Mouse (Mus musculus): ENCODE measurements at regions not wholly inside any gene's neighbourhood (a gene's known extent, or its start where the extent isn't known, plus 50 kb on each side); places are given as distances from the start of the nearest gene placed in this dataset.
A peak's percentile ranks its signal among the peaks of the same experiment; 100 is the strongest.

GRCm38 (mm10) chr14:25122971-25123535, 335.9 kb upstream of the Zmiz1 start:
- no peak for TF ChIP-seq CTCF (IDR thresholded peaks at IDR 0.05)
- H3K36me3 ChIP-seq (ENCODE audit: insufficient read depth, low read length), result no peaks in the 10 kb centered on the region
- H3K4me3 ChIP-seq (ENCODE audit: low read depth, low read length), result no peak overlapping the region
- no peaks in the 10 kb centered on the region for H3K27me3 ChIP-seq (ENCODE audit: insufficient read depth, low read length)
- DNase-seq (ENCODE audit: low spot score), result no peak
- peaks cover 15% of the 10 kb centered on the region; the same call in 1 of the 2 replicates for H3K4me1 ChIP-seq (ENCODE audit: insufficient read depth, low read length)
- WGBS, result 80% methylated on average over 13 of the region's 13 CpGs
- no peak overlapping the region for H3K4me2 ChIP-seq (ENCODE audit: low read depth, low read length, poor library complexity, severe bottlenecking)
- no peaks in the 10 kb centered on the region for H3K9me3 ChIP-seq (ENCODE audit: low read length)
- H3K27ac ChIP-seq (ENCODE audit: low read depth, low read length), result no peak overlapping the region
- no peak overlapping the region for H3K9ac ChIP-seq (replicated peaks; ENCODE audit: low read length, poor library complexity, severe bottlenecking)
- ATAC-seq (ENCODE audit: low FRiP score), result no peak

DNA sequence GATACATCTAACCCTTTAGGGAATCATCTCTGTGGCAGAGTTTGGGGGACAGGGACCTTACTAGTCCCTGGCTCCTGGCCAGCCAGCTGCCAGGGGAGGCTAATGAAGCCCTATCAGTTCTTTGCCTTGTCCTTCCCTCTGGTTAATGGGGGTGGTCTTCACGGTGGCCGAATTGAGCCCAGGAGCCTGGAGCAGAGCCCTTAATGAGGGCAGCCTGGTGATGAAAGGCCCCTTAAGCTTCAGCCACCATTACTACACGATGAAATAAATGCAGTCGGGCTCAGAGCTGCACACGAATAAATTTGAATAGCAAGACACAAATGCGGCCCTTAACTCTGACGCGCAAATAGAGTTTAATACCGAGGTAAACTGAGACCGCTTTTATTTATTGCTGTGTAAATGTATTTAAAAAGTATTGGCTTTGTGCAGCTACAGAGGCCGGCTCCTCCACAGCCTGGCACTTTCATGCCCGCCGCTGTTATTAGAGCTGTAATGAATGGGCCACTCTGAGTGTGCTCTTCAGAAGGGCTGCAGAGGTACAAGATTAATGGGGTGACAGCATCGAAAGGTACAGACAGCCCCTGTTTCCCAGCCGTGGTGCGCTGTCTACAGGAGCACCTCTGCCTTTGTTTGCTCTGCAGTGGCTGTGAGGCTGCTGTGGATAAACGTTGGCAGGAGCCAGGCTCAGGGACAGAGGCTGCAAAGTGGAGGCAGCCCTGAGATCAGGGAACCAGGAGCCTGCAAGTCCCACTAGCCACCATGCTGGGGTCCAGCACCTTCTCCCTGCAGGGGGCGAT, 335.2 kb upstream of the Zmiz1 start:
- Histone ChIP-seq H3K4me3 (ENCODE audit: low read depth, low read length) (no peak overlapping the region), H3K27me3 (ENCODE audit: insufficient read depth, low read length) (no peaks in the 10 kb centered on the region), H3K4me1 (ENCODE audit: insufficient read depth, low read length) (peaks cover 18% of the 10 kb centered on the region; the same call in 1 of the 2 replicates), H3K36me3 (ENCODE audit: insufficient read depth, low read length) (no peaks in the 10 kb centered on the region), H3K4me2 (ENCODE audit: low read depth, low read length, poor library complexity, severe bottlenecking) (no peak overlapping the region), H3K27ac (ENCODE audit: low read depth, low read length) (no peak overlapping the region), H3K9ac (replicated peaks; ENCODE audit: low read length, poor library complexity, severe bottlenecking) (no peak overlapping the region), H3K9me3 (ENCODE audit: low read length) (no peaks in the 10 kb centered on the region)
- DNase-seq (ENCODE audit: low spot score) (no peak), ATAC-seq (ENCODE audit: low FRiP score) (no peak)
- 31% methylated on average over 18 of the region's 18 CpGs for WGBS
- no peak for TF ChIP-seq CTCF (IDR thresholded peaks at IDR 0.05)

- TF ChIP-seq CTCF (IDR thresholded peaks at IDR 0.05), result no peak
- no peak overlapping the region for H3K4me2 ChIP-seq (ENCODE audit: low read depth, low read length, poor library complexity, severe bottlenecking)
- peak overlapping the region; percentile 84 for H3K27ac ChIP-seq (ENCODE audit: low read depth, low read length)
- DNase-seq (ENCODE audit: low spot score) (peak; percentile 47), ATAC-seq (ENCODE audit: low FRiP score) (no peak)
- H3K9ac ChIP-seq (replicated peaks; ENCODE audit: low read length, poor library complexity, severe bottlenecking), result no peak overlapping the region
- no peak overlapping the region for H3K4me3 ChIP-seq (ENCODE audit: low read depth, low read length)
- no peaks in the 10 kb centered on the region for H3K36me3 ChIP-seq (ENCODE audit: insufficient read depth, low read length)
- H3K27me3 ChIP-seq (ENCODE audit: insufficient read depth, low read length), result no peaks in the 10 kb centered on the region
- peaks cover 18% of the 10 kb centered on the region; the same call in 1 of the 2 replicates for H3K4me1 ChIP-seq (ENCODE audit: insufficient read depth, low read length)
- WGBS, result 27% methylated on average over 7 of the region's 7 CpGs
- no peaks in the 10 kb centered on the region for H3K9me3 ChIP-seq (ENCODE audit: low read length)
Measured at GRCm38 (mm10) chr14:25126544-25126943, 332.4 kb upstream of the Zmiz1 start.

GRCm38 (mm10) chr14:25127544-25128159, 331.3 kb upstream of the Zmiz1 start:
- Histone ChIP-seq H3K27ac (ENCODE audit: low read depth, low read length) (peak overlapping the region; percentile 84), H3K4me2 (ENCODE audit: low read depth, low read length, poor library complexity, severe bottlenecking) (peak overlapping the region; percentile 23), H3K27me3 (ENCODE audit: insufficient read depth, low read length) (no peaks in the 10 kb centered on the region), H3K36me3 (ENCODE audit: insufficient read depth, low read length) (no peaks in the 10 kb centered on the region), H3K9me3 (ENCODE audit: low read length) (no peaks in the 10 kb centered on the region), H3K4me3 (ENCODE audit: low read depth, low read length) (no peak overlapping the region), H3K4me1 (ENCODE audit: insufficient read depth, low read length) (peaks cover 18% of the 10 kb centered on the region; the same call in 1 of the 2 replicates), H3K9ac (replicated peaks; ENCODE audit: low read length, poor library complexity, severe bottlenecking) (no peak overlapping the region)
- DNase-seq (ENCODE audit: low spot score) (peak; percentile 60), ATAC-seq (ENCODE audit: low FRiP score) (peak; percentile 70)
- no peak for TF ChIP-seq CTCF (IDR thresholded peaks at IDR 0.05)
- WGBS, result 6% methylated on average over 14 of the region's 14 CpGs

DNA sequence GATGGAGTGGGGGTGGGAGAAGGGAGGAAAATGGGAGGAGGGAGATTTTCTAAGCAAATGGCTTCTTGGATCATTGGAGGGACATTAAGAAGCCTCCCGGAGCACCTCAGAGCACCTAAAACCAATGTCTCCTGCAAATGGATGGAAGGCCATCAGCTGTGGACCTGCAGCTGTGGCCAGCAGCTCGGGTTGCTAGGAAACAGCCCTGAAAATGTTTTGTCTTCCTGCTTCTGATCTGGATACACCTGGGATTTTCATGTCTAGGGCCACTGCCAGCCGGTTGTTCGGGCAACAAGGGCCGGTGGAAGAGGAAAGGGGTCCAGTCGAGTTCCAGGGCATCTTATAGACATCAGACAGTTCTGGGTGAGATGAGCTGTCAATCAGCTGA, 330.8 kb upstream of the Zmiz1 start:
- ATAC-seq (ENCODE audit: low FRiP score), result peak; percentile 42; the same call in 1 of the 2 replicates
- no peak overlapping the region for H3K4me3 ChIP-seq (ENCODE audit: low read depth, low read length)
- H3K36me3 ChIP-seq (ENCODE audit: insufficient read depth, low read length), result no peaks in the 10 kb centered on the region
- no peaks in the 10 kb centered on the region for H3K9me3 ChIP-seq (ENCODE audit: low read length)
- H3K9ac ChIP-seq (replicated peaks; ENCODE audit: low read length, poor library complexity, severe bottlenecking), result no peak overlapping the region
- peak overlapping the region; percentile 84 for H3K27ac ChIP-seq (ENCODE audit: low read depth, low read length)
- H3K4me2 ChIP-seq (ENCODE audit: low read depth, low read length, poor library complexity, severe bottlenecking), result peak overlapping the region; percentile 23
- TF ChIP-seq CTCF (IDR thresholded peaks at IDR 0.05), result no peak
- H3K4me1 ChIP-seq (ENCODE audit: insufficient read depth, low read length), result peaks cover 18% of the 10 kb centered on the region; the same call in 1 of the 2 replicates
- WGBS, result 30% methylated on average over 6 of the region's 6 CpGs
- H3K27me3 ChIP-seq (ENCODE audit: insufficient read depth, low read length), result no peaks in the 10 kb centered on the region
- peak; percentile 54 for DNase-seq (ENCODE audit: low spot score)

DNA sequence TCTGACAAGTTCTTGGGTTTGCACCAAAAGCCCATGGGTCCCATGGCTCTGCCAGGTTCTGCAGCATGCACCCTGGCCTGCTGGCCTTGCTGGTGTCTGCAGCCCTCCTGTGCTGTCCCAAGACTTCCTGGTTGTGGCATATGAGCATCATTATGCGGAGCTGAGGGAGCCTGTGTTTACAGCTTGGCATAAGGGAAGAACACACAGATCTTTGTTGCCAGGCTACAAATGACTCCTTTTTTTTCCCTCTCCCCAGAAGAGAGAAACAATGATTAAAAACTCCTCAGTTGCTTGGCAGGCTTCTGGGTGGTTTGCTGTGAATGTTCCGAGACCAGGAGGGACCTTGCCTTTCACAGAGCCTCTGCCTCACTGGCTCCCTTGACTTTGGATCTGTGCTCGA, 323.6 kb upstream of the Zmiz1 start:
- WGBS, result 61% methylated on average over 3 of the region's 3 CpGs
- no peaks in the 10 kb centered on the region for H3K36me3 ChIP-seq (ENCODE audit: insufficient read depth, low read length)
- ATAC-seq (ENCODE audit: low FRiP score) (peak; percentile 44; the same call in 1 of the 2 replicates), DNase-seq (ENCODE audit: low spot score) (peak; percentile 71)
- H3K9ac ChIP-seq (replicated peaks; ENCODE audit: low read length, poor library complexity, severe bottlenecking), result no peak overlapping the region
- H3K27me3 ChIP-seq (ENCODE audit: insufficient read depth, low read length), result no peaks in the 10 kb centered on the region
- H3K9me3 ChIP-seq (ENCODE audit: low read length), result no peaks in the 10 kb centered on the region
- H3K4me2 ChIP-seq (ENCODE audit: low read depth, low read length, poor library complexity, severe bottlenecking), result no peak overlapping the region
- H3K4me1 ChIP-seq (ENCODE audit: insufficient read depth, low read length), result peaks cover 4% of the 10 kb centered on the region; the same call in 1 of the 2 replicates
- H3K4me3 ChIP-seq (ENCODE audit: low read depth, low read length), result no peak overlapping the region
- TF ChIP-seq CTCF (IDR thresholded peaks at IDR 0.05), result no peak
- no peak overlapping the region for H3K27ac ChIP-seq (ENCODE audit: low read depth, low read length)

Measured in midbrain, postnatal 0 days (tissue).